8 mouse cellular contexts compared by ENCODE assay signal in the genomic region with DNA sequence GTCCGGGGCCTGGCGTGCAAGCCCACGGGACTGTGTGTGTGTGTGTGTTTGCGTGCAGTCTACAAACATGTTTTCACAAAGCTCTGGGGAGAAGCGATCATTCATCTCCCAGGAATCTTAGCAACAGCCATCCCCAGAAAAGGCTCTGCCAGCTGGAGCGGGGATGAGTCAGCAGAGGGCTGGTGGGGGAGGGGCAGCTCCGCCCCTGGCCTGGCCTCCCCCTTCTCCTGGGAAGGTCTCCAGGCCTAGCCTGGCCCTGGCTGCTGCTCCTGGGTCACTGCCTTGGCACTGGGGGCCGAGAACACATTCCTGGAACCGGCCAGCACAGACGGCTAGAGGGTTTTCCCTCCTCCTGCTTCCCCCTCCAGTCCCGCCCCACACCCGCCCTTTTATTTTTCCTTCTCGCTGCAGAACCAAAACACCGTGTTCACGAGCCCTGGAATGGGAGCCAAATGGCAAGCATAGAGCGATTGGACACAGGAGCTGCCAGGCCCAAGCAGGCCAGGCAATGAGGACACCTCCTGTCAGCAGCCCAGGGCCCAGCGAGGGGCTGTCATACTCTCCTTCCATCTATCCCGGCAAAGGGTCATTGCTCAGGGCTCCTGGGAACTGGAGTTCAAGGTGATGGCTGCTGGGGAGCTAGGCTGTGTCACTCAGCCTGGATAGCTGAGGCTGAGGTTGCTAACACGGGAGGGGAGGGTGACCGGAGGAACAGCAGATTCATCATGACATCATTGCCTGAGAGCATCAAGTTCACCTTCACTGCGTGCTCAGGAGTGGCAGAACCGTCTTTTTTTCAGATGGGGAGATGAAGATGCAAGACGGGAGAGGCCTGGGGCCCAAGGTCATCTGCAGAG.
DNase-seq lines count a peak whose midpoint lies in the region; ATAC-seq and TF ChIP-seq lines count a peak whose summit lies in the region.

No protein-coding gene starts in this region.

- peak overlapping the region; percentile 89 for H3K27ac ChIP-seq in CH12.LX (ENCODE audit: insufficient read depth, low read depth)
- H3K27ac ChIP-seq in forebrain, embryonic 11.5 days (ENCODE audit: low read depth, low read length): peak overlapping the region; percentile 94
- H3K27ac ChIP-seq in heart, embryonic 14.5 days (replicated peaks in 1 of 2; ENCODE audit: control insufficient read depth in 1 of 2, insufficient read depth in 1 of 2, low read depth in 2 of 2, low read length in 2 of 2): peak overlapping the region; percentile 97 to 99
- peak overlapping the region; percentile 91 for H3K27ac ChIP-seq in liver, adult 2 months (replicated peaks; ENCODE audit: insufficient read depth, low read depth, low read length)
- peak overlapping the region; percentile 91 for H3K27ac ChIP-seq in midbrain, postnatal 0 days (ENCODE audit: low read depth, low read length)
- H3K27ac ChIP-seq in stomach, embryonic 16.5 days (ENCODE audit: low read length): peak overlapping the region; percentile 98

- DNase-seq in CH12.LX (ENCODE audit: extremely low read depth): peak; percentile 61
- DNase-seq in forebrain, embryonic 11.5 days (ENCODE audit: low spot score): peak; percentile 93
- DNase-seq in kidney, postnatal 10 days: peak; percentile 99
- DNase-seq in liver, adult 2 months (ENCODE audit: extremely low read depth, low read depth, low spot score): peak; percentile 99
- DNase-seq in midbrain, postnatal 0 days (ENCODE audit: low spot score): peak; percentile 95

- no peak; the same call in none of the 2 replicates for TF ChIP-seq POLR2A in CH12.LX (IDR thresholded peaks at IDR 0.05; ENCODE audit: low read depth, low read length)
- TF ChIP-seq POLR2A in liver, adult 2 months (IDR thresholded peaks at IDR 0.05; ENCODE audit: extremely low read depth, insufficient read depth, low read length): 0 out of 2 replicates have a peak, but pooled peaks have one; percentile 28

- TF ChIP-seq EP300 in CH12.LX (IDR thresholded peaks at IDR 0.05; ENCODE audit: low read length): peak; percentile 56

- peak overlapping the region; percentile 0 to 48 (median 21) for H3K4me3 ChIP-seq in CH12.LX (replicated peaks in 1 of 3; ENCODE audit: low read depth in 2 of 3, low read length in 2 of 3, poor library complexity in 1 of 3)
- no peak overlapping the region for H3K4me3 ChIP-seq in forebrain, embryonic 11.5 days (ENCODE audit: low read depth, low read length)
- peak overlapping the region; percentile 7 to 19; a peak in 3 of 4 replicates for H3K4me3 ChIP-seq in heart, embryonic 14.5 days (ENCODE audit: control insufficient read depth in 1 of 2, insufficient read depth in 1 of 2, low read depth in 1 of 2, low read length in 2 of 2)
- H3K4me3 ChIP-seq in liver, adult 2 months (ENCODE audit: insufficient read depth, low read depth, low read length): peak overlapping the region; percentile 21
- H3K4me3 ChIP-seq in midbrain, postnatal 0 days (ENCODE audit: low read depth, low read length): 0 out of 2 replicates have a peak overlapping the region, but pooled peaks have one; percentile 3
- H3K4me3 ChIP-seq in stomach, embryonic 16.5 days (replicated peaks; ENCODE audit: low read length): peak overlapping the region; percentile 27

- H3K9ac ChIP-seq in CH12.LX (ENCODE audit: insufficient read depth, low read depth): peak overlapping the region; percentile 50
- H3K9ac ChIP-seq in forebrain, embryonic 11.5 days (ENCODE audit: low read length): peak overlapping the region; percentile 58
- H3K9ac ChIP-seq in heart, embryonic 14.5 days (ENCODE audit: low read length): peak overlapping the region; percentile 69
- peak overlapping the region; percentile 66 for H3K9ac ChIP-seq in liver, adult 2 months (ENCODE audit: low read depth, low read length)
- H3K9ac ChIP-seq in midbrain, postnatal 0 days (replicated peaks; ENCODE audit: low read length, poor library complexity, severe bottlenecking): peak overlapping the region; percentile 42; the same call in 1 of the 2 replicates
- peak overlapping the region; percentile 60 for H3K9ac ChIP-seq in stomach, embryonic 16.5 days (ENCODE audit: low read length)

- peaks cover 28 to 74% of the 10 kb centered on the region in 2 experiments for H3K4me1 ChIP-seq in CH12.LX (ENCODE audit: control insufficient read depth in 1 of 2, insufficient read depth in 2 of 2)
- H3K4me1 ChIP-seq in forebrain, embryonic 11.5 days (replicated peaks; ENCODE audit: control insufficient read depth, insufficient read depth, low read length): peaks cover 52% of the 10 kb centered on the region
- H3K4me1 ChIP-seq in heart, embryonic 14.5 days (ENCODE audit: control insufficient read depth in 2 of 2, insufficient read depth in 2 of 2, low read length in 2 of 2): peaks cover 52 to 73% of the 10 kb centered on the region in 2 experiments
- H3K4me1 ChIP-seq in liver, adult 2 months (ENCODE audit: control insufficient read depth, insufficient read depth, low read length): peaks cover 29% of the 10 kb centered on the region
- H3K4me1 ChIP-seq in midbrain, postnatal 0 days (ENCODE audit: insufficient read depth, low read length): peaks cover 62% of the 10 kb centered on the region
- H3K4me1 ChIP-seq in stomach, embryonic 16.5 days (ENCODE audit: control insufficient read depth, insufficient read depth, low read length): peaks cover 57% of the 10 kb centered on the region

- no peaks in the 10 kb centered on the region for H3K9me3 ChIP-seq in CH12.LX (replicated peaks; ENCODE audit: low read length)
- H3K9me3 ChIP-seq in forebrain, embryonic 11.5 days (ENCODE audit: control insufficient read depth, low read length): no peaks in the 10 kb centered on the region
- H3K9me3 ChIP-seq in heart, embryonic 14.5 days (ENCODE audit: control insufficient read depth, low read length): no peaks in the 10 kb centered on the region
- no peaks in the 10 kb centered on the region for H3K9me3 ChIP-seq in midbrain, postnatal 0 days (ENCODE audit: low read length)
- H3K9me3 ChIP-seq in stomach, embryonic 16.5 days (replicated peaks; ENCODE audit: control insufficient read depth, low read length): no peaks in the 10 kb centered on the region

- ATAC-seq in cerebellum, adult (ENCODE audit: insufficient number of reproducible peaks, low FRiP score, low TSS enrichment): peak; percentile 81
- peak; percentile 74 for ATAC-seq in forebrain, embryonic 11.5 days (replicated peaks; ENCODE audit: low FRiP score)
- ATAC-seq in heart, embryonic 14.5 days (ENCODE audit: insufficient number of reproducible peaks, insufficient read depth, low FRiP score, low read depth): peak; percentile 86
- ATAC-seq in midbrain, postnatal 0 days (ENCODE audit: low FRiP score): peak; percentile 71
- peak; percentile 81 for ATAC-seq in stomach, embryonic 16.5 days (ENCODE audit: insufficient read depth, low FRiP score)

- peak overlapping the region; percentile 59 for H3K4me2 ChIP-seq in CH12.LX (ENCODE audit: insufficient read depth, low read depth, poor library complexity, severe bottlenecking)
- H3K4me2 ChIP-seq in forebrain, embryonic 11.5 days (ENCODE audit: low read depth, low read length, severe bottlenecking): peak overlapping the region; percentile 38
- H3K4me2 ChIP-seq in heart, embryonic 14.5 days (ENCODE audit: low read length): peak overlapping the region; percentile 63
- H3K4me2 ChIP-seq in midbrain, postnatal 0 days (ENCODE audit: low read depth, low read length, poor library complexity, severe bottlenecking): peak overlapping the region; percentile 30; the same call in 1 of the 2 replicates
- H3K4me2 ChIP-seq in stomach, embryonic 16.5 days (ENCODE audit: low read depth, low read length): peak overlapping the region; percentile 51

- H3K27me3 ChIP-seq in CH12.LX (replicated peaks): no peaks in the 10 kb centered on the region
- no peaks in the 10 kb centered on the region for H3K27me3 ChIP-seq in forebrain, embryonic 11.5 days (ENCODE audit: control insufficient read depth, insufficient read depth, low read length)
- H3K27me3 ChIP-seq in heart, embryonic 14.5 days (ENCODE audit: control insufficient read depth, insufficient read depth, low read length): no peaks in the 10 kb centered on the region
- no peaks in the 10 kb centered on the region for H3K27me3 ChIP-seq in liver, adult 2 months (ENCODE audit: control insufficient read depth, insufficient read depth, low read length)
- H3K27me3 ChIP-seq in midbrain, postnatal 0 days (ENCODE audit: insufficient read depth, low read length): no peaks in the 10 kb centered on the region
- H3K27me3 ChIP-seq in stomach, embryonic 16.5 days (ENCODE audit: control insufficient read depth, insufficient read depth, low read length): no peaks in the 10 kb centered on the region

- no peaks in the 10 kb centered on the region for H3K36me3 ChIP-seq in CH12.LX (replicated peaks in 1 of 2; ENCODE audit: control insufficient read depth in 1 of 2, insufficient read depth in 1 of 2, low read length in 1 of 2)
- no peaks in the 10 kb centered on the region for H3K36me3 ChIP-seq in forebrain, embryonic 11.5 days (ENCODE audit: control insufficient read depth, insufficient read depth, low read length)
- no peaks in the 10 kb centered on the region for H3K36me3 ChIP-seq in heart, embryonic 14.5 days (ENCODE audit: control insufficient read depth, insufficient read depth, low read length)
- no peaks in the 10 kb centered on the region for H3K36me3 ChIP-seq in liver, adult 2 months (ENCODE audit: control insufficient read depth, insufficient read depth, low read length)
- no peaks in the 10 kb centered on the region for H3K36me3 ChIP-seq in midbrain, postnatal 0 days (ENCODE audit: insufficient read depth, low read length)
- H3K36me3 ChIP-seq in stomach, embryonic 16.5 days (ENCODE audit: control insufficient read depth, insufficient read depth, low read length): no peaks in the 10 kb centered on the region

- dilution Hi-C loops in CH12.LX (cut with MboI; ENCODE audit: extremely low pct_ligation_motif_present, extremely low pct_unique_long_range_greater_than_20kb, low sequenced_read_pairs): no loop called here

- no peak for TF ChIP-seq RAD21 in CH12.LX (IDR thresholded peaks at IDR 0.05; ENCODE audit: low read depth, low read length)

- no peak for TF ChIP-seq CTCF in CH12.LX (conservative IDR thresholded peaks at IDR 0.05 in 1 of 2, IDR thresholded peaks at IDR 0.05 in 1 of 2; ENCODE audit: low read depth in 2 of 2, low read length in 2 of 2)
- no peak for TF ChIP-seq CTCF in liver, adult 2 months (IDR thresholded peaks at IDR 0.05; ENCODE audit: low read depth, low read length)
- TF ChIP-seq CTCF in midbrain, postnatal 0 days (IDR thresholded peaks at IDR 0.05): peak; percentile 1; the same call in 1 of the 2 replicates

- 2% methylated on average over 23 of the region's 23 CpGs for WGBS in forebrain, embryonic 11.5 days
- 2% methylated on average over 23 of the region's 23 CpGs for WGBS in heart, embryonic 14.5 days
- WGBS in liver, adult 2 months: 3% methylated on average over 23 of the region's 23 CpGs
- under 1% methylated on average over 22 of the region's 23 CpGs for WGBS in midbrain, postnatal 0 days
- WGBS in stomach, embryonic 16.5 days: 3% methylated on average over 23 of the region's 23 CpGs

- H3K79me2 ChIP-seq in CH12.LX (replicated peaks; ENCODE audit: control insufficient read depth, extremely low read depth, insufficient read depth, poor library complexity, severe bottlenecking): no peaks in the 10 kb centered on the region
- no peaks in the 10 kb centered on the region for H3K79me2 ChIP-seq in liver, adult 2 months (ENCODE audit: control insufficient read depth, insufficient read depth, low read length)

- in situ Hi-C loops in CH12.LX (cut with MboI; ENCODE audit: low pct_ligation_motif_present, low pct_unique_long_range_greater_than_20kb, low sequenced_read_pairs): no loop called here
